Mouse (Mus musculus) kidney, adult 2 months (tissue): ENCODE results near the gene Mttp. TPM values are rescaled to one million over a fixed set of nuclear protein-coding genes. Genes with fewer than 3 reads are reported as not detected.

Experiments
- DNase-seq: peaks from one replicate; pipeline ENCODE4 v3.0.0; 2021
- H3K27ac ChIP-seq: fragments of 200-500 bp; 2 replicates; pipeline ENCODE4 v1.5.1; 2012; ENCODE audit warnings: low read depth, low read length, control low read depth, inconsistent platforms; ENCODE audit not compliant: insufficient read depth
- H3K27me3 ChIP-seq: fragments of 200-500 bp; replicated peaks from 2 replicates; pipeline ENCODE4 v1.6.1; 2012; ENCODE audit warnings: mild to moderate bottlenecking, moderate library complexity, low read length, inconsistent platforms; ENCODE audit not compliant: control insufficient read depth, insufficient read depth
- H3K36me3 ChIP-seq: fragments of 200-500 bp; 2 replicates; pipeline ENCODE4 v1.6.1; 2012; ENCODE audit warnings: mild to moderate bottlenecking, moderate library complexity, low read length, inconsistent platforms; ENCODE audit not compliant: control insufficient read depth, insufficient read depth
- H3K4me1 ChIP-seq: fragments of 200-500 bp; 2 replicates; pipeline ENCODE4 v1.6.1; 2011; ENCODE audit warnings: low read length; ENCODE audit not compliant: control insufficient read depth, insufficient read depth
- H3K4me3 ChIP-seq: fragments of 200-500 bp; 2 replicates; pipeline ENCODE4 v1.5.1; 2011; ENCODE audit warnings: mild to moderate bottlenecking, low read depth, low read length, control low read depth; ENCODE audit not compliant: insufficient read depth
- CTCF ChIP-seq: fragments of 200-500 bp; conservative IDR thresholded peaks from 2 replicates; pipeline ENCODE4 v1.5.1; 2011; ENCODE audit warnings: low read depth, mild to moderate bottlenecking, control low read depth, low read length, moderate library complexity, mixed read lengths; ENCODE audit not compliant: insufficient read depth, insufficient read length
- POLR2A ChIP-seq: fragments of 200-500 bp; IDR thresholded peaks from one replicate; pipeline ENCODE4 v1.6.1; 2011; ENCODE audit warnings: low read depth, low read length, control low read depth
- WGBS: fragments of 180-500 bp; shearing (Covaris S2); methylation state at CpG from one replicate; pipeline ENCODE4 v1.1.7; 2018; 5-methylcytosine and 5-hydroxymethylcytosine counted together
- polyA plus RNA-seq: library from polyadenylated mRNA; depleted of rRNA; stranded (reverse); fragments of >200 nt; gene quantifications from 2 replicates; pipeline ENCODE4 v1.2.3, GENCODE M21; 2012

The Mttp gene
- polyA plus RNA-seq, 1 experiment: 6.9 TPM

DNA sequence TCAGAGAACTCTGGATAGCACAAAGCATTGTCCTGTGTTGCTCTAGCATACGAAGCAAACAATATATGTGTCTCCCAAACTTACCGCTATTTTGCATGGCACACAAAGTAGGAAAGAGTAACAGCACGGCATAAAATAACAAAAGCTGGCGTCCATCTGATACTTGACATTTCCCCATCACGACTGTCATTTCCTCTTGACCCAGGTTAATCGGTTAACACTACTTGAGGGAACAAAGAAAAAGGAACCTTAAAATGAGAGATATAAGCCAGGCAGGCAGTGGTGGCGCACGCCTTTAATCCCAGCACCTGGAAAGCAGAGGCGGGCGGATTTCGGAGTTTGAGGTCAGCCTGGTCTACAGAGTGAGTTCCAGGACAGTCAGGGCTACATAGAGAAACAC lies 10.9 kb downstream of the Mttp start:
- H3K4me3 ChIP-seq: no peak overlapping the region
- no peaks in the 10 kb centered on the region for H3K36me3 ChIP-seq
- no peak overlapping the region for H3K27ac ChIP-seq
- no peak for DNase-seq
- no peaks in the 10 kb centered on the region for H3K27me3 ChIP-seq
- WGBS: 77% methylated on average over 11 of the region's 11 CpGs
- TF ChIP-seq POLR2A: no peak
- TF ChIP-seq CTCF: no peak
- H3K4me1 ChIP-seq: no peaks in the 10 kb centered on the region; the same call in 1 of the 2 replicates

- 84% methylated on average over 8 of the region's 8 CpGs for WGBS
These were observed 11.3 kb downstream of the Mttp start for GRCm38 (mm10) chr3:138133463-138133862.

DNA sequence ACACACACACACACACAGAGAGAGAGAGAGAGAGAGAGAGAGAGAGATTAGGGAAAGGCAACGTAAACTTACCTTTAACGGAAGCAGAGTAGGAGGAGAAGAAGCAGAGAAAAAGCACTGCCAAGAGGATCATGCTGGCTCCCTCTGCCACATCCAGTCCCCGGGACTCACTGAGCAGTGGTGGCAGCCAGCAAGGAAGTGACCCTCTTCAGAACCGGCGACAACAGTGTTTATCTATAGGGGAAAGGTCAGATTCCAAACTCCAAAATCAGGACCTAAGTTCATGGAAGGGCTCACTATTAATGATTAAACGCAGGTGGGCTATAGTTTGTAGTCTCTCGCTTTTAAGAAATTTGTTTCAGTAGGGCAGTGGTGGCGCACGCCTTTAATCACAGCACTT lies 13.6 kb downstream of the Mttp start:
- TF ChIP-seq CTCF (no peak), POLR2A (no peak)
- peak; percentile 32 for DNase-seq
- H3K4me3 ChIP-seq: no peak overlapping the region
- no peaks in the 10 kb centered on the region for H3K36me3 ChIP-seq
- no peaks in the 10 kb centered on the region for H3K27me3 ChIP-seq
- no peaks in the 10 kb centered on the region; the same call in 1 of the 2 replicates for H3K4me1 ChIP-seq
- 49% methylated on average over 9 of the region's 9 CpGs for WGBS
- no peak overlapping the region for H3K27ac ChIP-seq

More at GRCm38 (mm10) chr3:138133463-138133862, 11.3 kb downstream of the Mttp start:
- Histone ChIP-seq H3K36me3 (no peaks in the 10 kb centered on the region), H3K4me3 (no peak overlapping the region), H3K4me1 (no peaks in the 10 kb centered on the region; the same call in 1 of the 2 replicates), H3K27ac (no peak overlapping the region), H3K27me3 (no peaks in the 10 kb centered on the region)
- DNase-seq: no peak
- TF ChIP-seq POLR2A (no peak), CTCF (no peak)

DNA sequence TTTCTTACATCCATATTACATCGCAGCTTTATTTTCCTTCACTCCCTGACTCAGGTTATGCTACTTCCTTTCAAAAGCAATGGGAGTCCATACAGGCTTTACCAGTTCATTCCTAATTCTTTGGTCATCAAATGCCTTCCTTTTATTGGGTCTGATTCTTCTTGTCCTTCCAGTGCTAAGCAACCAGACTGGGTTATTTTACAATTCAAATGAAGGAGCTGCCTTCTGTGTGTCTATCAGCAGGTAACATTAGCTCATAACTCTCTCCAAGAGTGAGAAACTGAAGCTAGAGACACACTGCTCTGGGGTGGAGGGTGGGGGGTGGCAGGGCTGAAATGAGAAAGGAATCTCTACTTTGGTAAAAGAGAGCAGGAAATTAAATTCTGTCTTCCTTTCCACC lies 14.1 kb downstream of the Mttp start:
- no peaks in the 10 kb centered on the region for H3K27me3 ChIP-seq
- H3K36me3 ChIP-seq: no peaks in the 10 kb centered on the region
- TF ChIP-seq POLR2A (no peak), CTCF (no peak)
- H3K4me1 ChIP-seq: no peaks in the 10 kb centered on the region; the same call in 1 of the 2 replicates
- H3K27ac ChIP-seq: no peak overlapping the region
- no peak overlapping the region for H3K4me3 ChIP-seq
- 71% methylated on average over 1 of the region's 1 CpGs for WGBS
- DNase-seq: no peak

DNA sequence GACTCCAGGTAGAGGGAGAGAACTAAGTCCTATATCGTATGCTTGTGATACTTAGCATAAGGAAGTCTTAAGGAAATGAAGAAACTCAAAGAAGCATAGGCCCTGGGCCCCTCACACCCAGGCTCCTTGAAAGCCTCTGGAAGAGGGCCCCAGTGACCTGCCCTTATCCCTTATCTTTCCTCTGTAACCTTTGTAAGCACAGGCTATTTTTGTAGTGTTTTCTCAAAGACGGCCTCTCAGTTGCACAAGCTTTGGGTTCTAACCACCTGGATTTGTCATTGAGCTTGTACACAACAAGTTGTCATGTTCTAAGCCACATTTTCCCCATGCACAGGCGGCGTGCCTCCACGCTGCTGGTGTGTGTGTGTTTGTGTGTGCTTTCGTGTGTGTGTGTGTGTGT lies 15.7 kb downstream of the Mttp start:
- no peak overlapping the region for H3K27ac ChIP-seq
- H3K36me3 ChIP-seq: no peaks in the 10 kb centered on the region
- no peaks in the 10 kb centered on the region; the same call in 1 of the 2 replicates for H3K4me1 ChIP-seq
- no peaks in the 10 kb centered on the region for H3K27me3 ChIP-seq
- no peak for DNase-seq
- TF ChIP-seq POLR2A: no peak
- TF ChIP-seq CTCF: no peak
- WGBS: 95% methylated on average over 6 of the region's 6 CpGs
- H3K4me3 ChIP-seq: no peak overlapping the region

DNA sequence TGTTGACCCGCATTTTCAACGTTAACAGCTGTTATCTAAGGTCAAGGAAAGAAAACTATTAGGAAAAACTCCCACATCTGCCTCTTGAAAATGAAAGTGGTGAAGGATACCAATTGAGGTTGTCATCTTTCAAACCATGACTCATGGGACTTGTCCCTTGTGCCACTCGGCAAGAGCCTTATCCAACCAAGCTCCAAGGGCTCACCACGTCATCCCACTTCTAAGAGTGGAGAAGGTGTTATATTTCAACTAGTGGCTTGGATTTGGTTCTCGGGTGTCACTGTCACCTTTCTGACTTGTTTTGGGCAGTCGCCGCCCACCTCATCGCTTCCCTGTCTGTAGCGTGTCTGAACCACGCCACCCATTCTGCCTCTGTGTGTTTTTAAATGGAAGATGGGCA lies 20.9 kb downstream of the Mttp start:
- Histone ChIP-seq H3K4me3 (no peak overlapping the region), H3K36me3 (no peaks in the 10 kb centered on the region), H3K4me1 (no peaks in the 10 kb centered on the region), H3K27ac (no peak overlapping the region), H3K27me3 (no peaks in the 10 kb centered on the region)
- WGBS: 72% methylated on average over 10 of the region's 10 CpGs
- TF ChIP-seq POLR2A (no peak), CTCF (no peak)
- DNase-seq: no peak

- 85% methylated on average over 2 of the region's 2 CpGs for WGBS
- no peak for DNase-seq
- Histone ChIP-seq H3K36me3 (no peaks in the 10 kb centered on the region), H3K27ac (no peak overlapping the region), H3K4me1 (no peaks in the 10 kb centered on the region), H3K27me3 (no peaks in the 10 kb centered on the region), H3K4me3 (no peak overlapping the region)
- TF ChIP-seq POLR2A (no peak), CTCF (no peak)
These were observed 23.3 kb downstream of the Mttp start for GRCm38 (mm10) chr3:138121461-138121860.

DNA sequence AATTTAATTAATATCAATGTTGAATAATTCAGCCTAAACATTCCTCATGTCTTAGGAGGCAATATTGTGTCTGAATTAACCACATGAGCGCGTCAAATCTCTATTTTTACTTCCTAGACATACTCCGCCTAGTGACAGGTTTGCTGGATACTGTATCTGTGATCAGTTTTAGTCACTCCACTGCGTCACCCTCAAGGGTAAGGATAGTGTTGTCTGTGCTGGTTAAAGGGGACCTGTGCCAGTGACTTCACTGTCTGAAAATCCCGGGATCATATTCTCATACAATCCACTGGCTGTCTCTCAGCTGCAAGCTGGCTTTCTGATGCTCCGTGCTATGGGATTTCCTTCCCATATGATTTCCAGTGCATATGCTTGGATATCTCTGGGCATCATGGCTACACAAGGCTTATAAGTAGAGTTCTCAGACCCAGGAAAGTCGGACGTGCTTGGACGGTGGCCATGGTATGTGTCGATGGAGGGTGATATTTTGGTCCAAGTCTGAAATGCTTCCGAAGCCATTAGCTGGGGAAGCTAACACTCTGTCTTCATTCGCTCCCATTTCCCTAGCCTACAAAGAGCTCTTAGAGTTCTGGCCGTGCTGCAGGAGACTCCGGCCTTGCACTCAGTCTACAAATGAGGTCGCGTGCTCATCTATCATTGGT lies 25.2 kb downstream of the Mttp start:
- no peak for TF ChIP-seq CTCF
- no peak for TF ChIP-seq POLR2A
- Histone ChIP-seq H3K4me3 (no peak overlapping the region), H3K4me1 (no peaks in the 10 kb centered on the region), H3K27me3 (no peaks in the 10 kb centered on the region), H3K36me3 (no peaks in the 10 kb centered on the region), H3K27ac (no peak overlapping the region)
- WGBS: 91% methylated on average over 16 of the region's 16 CpGs
- no peak for DNase-seq
